Mouse (Mus musculus) G1E (cell line): Measurements from ENCODE around the gene Spata4. TPM values are rescaled to one million over a fixed set of nuclear protein-coding genes. Genes with fewer than 3 reads are reported as not detected.

Experiments
- ATAC-seq: 2 replicates; pipeline ENCODE4 v1.8.0; 2016; ENCODE audit warnings: mild to moderate bottlenecking; ENCODE audit not compliant: insufficient number of reproducible peaks, poor library complexity, low FRiP score, severe bottlenecking; ENCODE audit errors: extremely low read depth
- DNase-seq: peaks from one replicate; pipeline ENCODE4 v3.0.0; 2012; ENCODE audit warnings: low spot score
- H3K27me3 ChIP-seq: 2 replicates; pipeline ENCODE4 v1.6.1; 2012; ENCODE audit warnings: mild to moderate bottlenecking, low read length, inconsistent platforms; ENCODE audit not compliant: insufficient read depth
- H3K36me3 ChIP-seq: replicated peaks from 2 replicates; pipeline ENCODE3; 2012; ENCODE audit warnings: mild to moderate bottlenecking, inconsistent platforms
- H3K4me1 ChIP-seq: 2 replicates; pipeline ENCODE4 v1.6.1; 2012; ENCODE audit warnings: low read depth, low read length, inconsistent platforms, mixed read lengths; ENCODE audit not compliant: insufficient read depth
- H3K4me3 ChIP-seq: 2 replicates; pipeline ENCODE4 v1.5.1; 2012; ENCODE audit warnings: low read depth, mild to moderate bottlenecking, inconsistent platforms, low read length, moderate library complexity, mixed read lengths
- H3K9me3 ChIP-seq: replicated peaks from 2 replicates; pipeline ENCODE4 v1.6.1; 2012; ENCODE audit warnings: inconsistent platforms
- CTCF ChIP-seq: IDR thresholded peaks from 2 replicates; pipeline ENCODE4 v1.5.1; 2012; ENCODE audit warnings: low read depth, low read length, inconsistent platforms, mixed read lengths
- GATA1 ChIP-seq: IDR thresholded peaks from 2 replicates; pipeline ENCODE4 v1.6.1; 2012; ENCODE audit warnings: borderline replicate concordance, low read length, inconsistent platforms, mixed read lengths
- GATA2 ChIP-seq: IDR thresholded peaks from 2 replicates; pipeline ENCODE4 v1.6.1; 2012; ENCODE audit warnings: low read depth, low read length, inconsistent platforms, borderline replicate concordance
- POLR2AphosphoS5 ChIP-seq: IDR thresholded peaks from 2 replicates; pipeline ENCODE4 v1.6.1; 2012; ENCODE audit warnings: low read depth, low read length, inconsistent platforms; ENCODE audit not compliant: insufficient replicate concordance
- TAL1 ChIP-seq: conservative IDR thresholded peaks from 2 replicates; pipeline ENCODE4 v1.6.1; 2012; ENCODE audit warnings: low read depth, low read length, inconsistent platforms, mixed read lengths
- polyA plus RNA-seq: library from polyadenylated mRNA; stranded (reverse); fragments of >175 nt; gene quantifications from 2 replicates; pipeline ENCODE4 v1.2.3, GENCODE M21; 2012
- total RNA-seq, 2 experiments: library from RNA; stranded (forward) in 1 of 2; stranded (reverse) in 1 of 2; fragments of 200-1000 nt in 1 of 2; fragments of >200 nt in 1 of 2; fragmentation: Nextera tagmentation in 1 of 2; gene quantifications; 2 replicates each; pipeline ENCODE4 v1.2.3; 2014 to 2017

The Spata4 gene
- total RNA-seq (2014; fragmentation: Nextera tagmentation) = not detected in 2 replicates
- total RNA-seq (2017) = not detected in 2 replicates
- polyA plus RNA-seq = not detected in 2 replicates

- H3K9me3 ChIP-seq = no peaks in the 10 kb centered on the region
- H3K27me3 ChIP-seq = peaks cover 7% of the 10 kb centered on the region
- peaks cover 6% of the 10 kb centered on the region; the same call in 1 of the 2 replicates for H3K4me1 ChIP-seq
- peak; percentile 49 for ATAC-seq
- TF ChIP-seq TAL1 = no peak
- TF ChIP-seq CTCF = no peak
- no peak for TF ChIP-seq GATA2
- no peak for TF ChIP-seq GATA1
- TF ChIP-seq POLR2AphosphoS5 = no peak
- no peaks in the 10 kb centered on the region for H3K36me3 ChIP-seq
- H3K4me3 ChIP-seq = no peak within 1 kb of the TSS
- no peak for DNase-seq
Observed at GRCm38 (mm10) chr8:54600671-54601251, at the start of gene Spata4. Spata4 (plus strand) TSS chr8:54600781.

- DNase-seq (no peak), ATAC-seq (no peak)
- H3K4me1 ChIP-seq = no peaks in the 10 kb centered on the region
- no peaks in the 10 kb centered on the region; the same call in 1 of the 2 replicates for H3K27me3 ChIP-seq
- H3K9me3 ChIP-seq = no peaks in the 10 kb centered on the region
- no peaks in the 10 kb centered on the region for H3K36me3 ChIP-seq
- no peak for TF ChIP-seq POLR2AphosphoS5
- TF ChIP-seq CTCF = no peak
- no peak for TF ChIP-seq GATA2
- no peak for TF ChIP-seq GATA1
- TF ChIP-seq TAL1 = no peak
- no peak overlapping the region for H3K4me3 ChIP-seq
Observed at GRCm38 (mm10) chr8:54554921-54555320, 45.7 kb upstream of the Spata4 start.

- Histone ChIP-seq H3K36me3 (no peaks in the 10 kb centered on the region), H3K4me1 (no peaks in the 10 kb centered on the region), H3K27me3 (no peaks in the 10 kb centered on the region; the same call in none of the 2 replicates), H3K9me3 (no peaks in the 10 kb centered on the region), H3K4me3 (no peak overlapping the region)
- ATAC-seq = no peak
- DNase-seq = no peak
- TF ChIP-seq TAL1 = no peak
- TF ChIP-seq POLR2AphosphoS5 = no peak
- no peak for TF ChIP-seq CTCF
- TF ChIP-seq GATA1 = no peak
- TF ChIP-seq GATA2 = no peak
Observed at GRCm38 (mm10) chr8:54562137-54562536, 38.4 kb upstream of the Spata4 start.

GRCm38 (mm10) chr8:54565181-54565580 is 35.4 kb upstream of the Spata4 start:
- Histone ChIP-seq H3K9me3 (no peaks in the 10 kb centered on the region), H3K4me3 (no peak overlapping the region), H3K27me3 (no peaks in the 10 kb centered on the region; the same call in 1 of the 2 replicates), H3K4me1 (no peaks in the 10 kb centered on the region), H3K36me3 (no peaks in the 10 kb centered on the region)
- TF ChIP-seq TAL1 (no peak), GATA2 (no peak), GATA1 (no peak), POLR2AphosphoS5 (no peak), CTCF (no peak)
- DNase-seq = no peak
- no peak for ATAC-seq

- H3K27me3 ChIP-seq = no peaks in the 10 kb centered on the region; the same call in 1 of the 2 replicates
- no peaks in the 10 kb centered on the region for H3K9me3 ChIP-seq
- H3K36me3 ChIP-seq = no peaks in the 10 kb centered on the region
- DNase-seq (no peak), ATAC-seq (no peak)
- no peak overlapping the region for H3K4me3 ChIP-seq
- H3K4me1 ChIP-seq = no peaks in the 10 kb centered on the region
- TF ChIP-seq GATA1 (no peak), POLR2AphosphoS5 (no peak), CTCF (no peak), GATA2 (no peak), TAL1 (no peak)
Observed at GRCm38 (mm10) chr8:54565603-54566260, 34.8 kb upstream of the Spata4 start.

GRCm38 (mm10) chr8:54567168-54567567 is 33.4 kb upstream of the Spata4 start:
- H3K9me3 ChIP-seq = no peaks in the 10 kb centered on the region
- no peaks in the 10 kb centered on the region for H3K4me1 ChIP-seq
- TF ChIP-seq CTCF = no peak
- TF ChIP-seq POLR2AphosphoS5 = no peak
- TF ChIP-seq GATA2 = no peak
- TF ChIP-seq TAL1 = no peak
- no peak for TF ChIP-seq GATA1
- H3K36me3 ChIP-seq = no peaks in the 10 kb centered on the region
- H3K4me3 ChIP-seq = no peak overlapping the region
- DNase-seq (no peak), ATAC-seq (no peak)
- no peaks in the 10 kb centered on the region; the same call in 1 of the 2 replicates for H3K27me3 ChIP-seq
